Mouse (Mus musculus): ENCODE data around the gene Pold1.

DNA sequence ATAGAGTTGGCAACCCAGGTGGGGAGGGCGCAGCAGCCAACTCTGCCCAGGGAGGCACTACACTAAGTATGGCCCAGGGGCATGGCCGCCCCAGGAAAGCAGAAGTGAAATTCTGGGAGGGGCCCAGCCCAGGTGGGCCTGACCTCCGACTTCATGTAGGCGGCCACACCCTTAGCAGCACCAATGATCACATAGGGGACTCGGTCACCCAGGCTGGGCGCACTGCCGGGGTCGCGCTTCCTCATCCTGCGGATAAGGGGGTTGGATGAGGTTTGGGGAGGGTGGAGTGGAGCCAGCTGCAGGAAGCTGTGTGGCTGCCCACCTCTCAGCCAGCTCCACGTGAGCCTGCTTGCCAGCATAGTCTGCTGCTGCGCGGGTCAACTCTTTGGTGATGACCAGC, 14.4 kb downstream of the Pold1 start:
- TF ChIP-seq CTCF (conservative IDR thresholded peaks at IDR 0.05; ENCODE audit: insufficient read depth, insufficient read length, low read depth, low read length) (no peak), POLR2A (IDR thresholded peaks at IDR 0.05; ENCODE audit: low read depth, low read length) (no peak)
